Mouse (Mus musculus) small intestine, adult 2 months (tissue): ENCODE data around the gene Hoxa5. TPM values are rescaled to one million over a fixed set of nuclear protein-coding genes. Genes with fewer than 3 reads are reported as not detected.

Experiments used
- H3K27ac ChIP-seq: fragments of 200-500 bp; 2 replicates; pipeline ENCODE4 v1.5.1; 2012; ENCODE audit warnings: low read depth, low read length, control low read depth, inconsistent platforms; ENCODE audit not compliant: insufficient read depth
- H3K27me3 ChIP-seq: fragments of 200-500 bp; 2 replicates; pipeline ENCODE4 v1.6.1; 2012; ENCODE audit warnings: mild to moderate bottlenecking, moderate library complexity, low read length, inconsistent platforms; ENCODE audit not compliant: control insufficient read depth, insufficient read depth
- H3K36me3 ChIP-seq: fragments of 200-500 bp; 2 replicates; pipeline ENCODE4 v1.6.1; 2012; ENCODE audit warnings: mild to moderate bottlenecking, low read length, control low read depth, inconsistent platforms; ENCODE audit not compliant: control insufficient read depth, insufficient read depth
- H3K4me1 ChIP-seq: fragments of 200-500 bp; 2 replicates; pipeline ENCODE4 v1.6.1; 2012; ENCODE audit warnings: low read length, inconsistent platforms, mixed read lengths; ENCODE audit not compliant: control insufficient read depth, insufficient read depth, insufficient read length
- H3K4me3 ChIP-seq: fragments of 200-500 bp; 2 replicates; pipeline ENCODE4 v1.5.1; 2012; ENCODE audit warnings: low read depth, mild to moderate bottlenecking, control low read depth, inconsistent platforms, low read length, moderate library complexity
- CTCF ChIP-seq: fragments of 200-500 bp; IDR thresholded peaks from 2 replicates; pipeline ENCODE4 v1.5.1; 2012; ENCODE audit warnings: low read depth, mild to moderate bottlenecking, control low read depth, inconsistent platforms, low read length, moderate library complexity, mixed read lengths; ENCODE audit not compliant: insufficient replicate concordance, insufficient read length; ENCODE audit errors: extremely low read depth
- POLR2A ChIP-seq: fragments of 200-500 bp; IDR thresholded peaks from 2 replicates; pipeline ENCODE4 v1.6.1; 2012; ENCODE audit warnings: low read depth, mild to moderate bottlenecking, control low read depth, inconsistent platforms, low read length, moderate library complexity
- WGBS: fragments of 180-500 bp; shearing (Covaris S2); methylation state at CpG from one replicate; pipeline ENCODE4 v1.1.7; 2018; 5-methylcytosine and 5-hydroxymethylcytosine counted together
- polyA plus RNA-seq: library from polyadenylated mRNA; depleted of rRNA; stranded (reverse); fragments of >200 nt; gene quantifications from 2 replicates; pipeline ENCODE4 v1.2.3, GENCODE M21; 2012

Hoxa5 gene
- polyA plus RNA-seq, 1 experiment: 4.7 TPM

DNA sequence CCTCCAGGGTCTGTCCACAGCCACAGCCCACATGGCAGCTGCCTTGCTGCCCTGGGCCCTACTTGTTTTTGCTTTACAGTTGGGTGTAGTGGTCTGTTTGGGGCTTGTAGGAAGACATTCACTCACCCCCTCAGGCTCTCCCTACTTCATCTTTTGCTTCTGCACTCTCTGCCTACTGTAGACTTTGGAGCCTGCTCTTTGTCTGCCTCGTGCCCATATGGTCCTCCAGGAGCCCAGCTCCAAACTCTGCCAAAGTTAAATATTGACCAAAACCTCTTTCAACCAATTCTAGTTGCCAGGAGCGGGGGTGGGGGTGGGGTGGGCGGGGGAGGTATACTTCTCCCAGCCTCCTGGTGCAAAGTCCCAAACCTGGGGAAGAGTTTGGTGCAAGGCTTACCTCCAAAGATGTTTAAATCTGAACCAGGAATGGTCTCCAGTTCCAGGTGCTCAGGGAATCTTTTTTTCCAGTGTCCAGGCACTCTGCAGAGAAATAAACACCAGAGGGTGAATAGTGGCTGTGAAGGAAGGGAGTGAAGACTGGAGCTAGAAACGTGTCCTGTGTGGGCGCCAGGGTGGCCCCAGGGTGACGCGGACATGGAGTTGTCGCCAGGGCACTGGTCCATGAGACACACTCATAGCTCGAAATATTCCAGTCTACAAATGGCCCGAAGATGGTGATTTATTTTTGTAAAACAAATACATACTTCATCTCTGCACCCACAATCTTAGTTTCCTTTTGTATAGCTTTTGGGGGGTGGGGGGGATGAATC, 20.9 kb downstream of the Hoxa5 start:
- TF ChIP-seq CTCF (no peak), POLR2A (no peak)
- Histone ChIP-seq H3K4me1 (peaks cover 12% of the 10 kb centered on the region), H3K4me3 (no peak overlapping the region), H3K27me3 (peaks cover 29% of the 10 kb centered on the region), H3K27ac (peak overlapping the region; percentile 3; the same call in 1 of the 2 replicates), H3K36me3 (no peaks in the 10 kb centered on the region)
- WGBS: 15% methylated on average over 10 of the region's 10 CpGs

DNA sequence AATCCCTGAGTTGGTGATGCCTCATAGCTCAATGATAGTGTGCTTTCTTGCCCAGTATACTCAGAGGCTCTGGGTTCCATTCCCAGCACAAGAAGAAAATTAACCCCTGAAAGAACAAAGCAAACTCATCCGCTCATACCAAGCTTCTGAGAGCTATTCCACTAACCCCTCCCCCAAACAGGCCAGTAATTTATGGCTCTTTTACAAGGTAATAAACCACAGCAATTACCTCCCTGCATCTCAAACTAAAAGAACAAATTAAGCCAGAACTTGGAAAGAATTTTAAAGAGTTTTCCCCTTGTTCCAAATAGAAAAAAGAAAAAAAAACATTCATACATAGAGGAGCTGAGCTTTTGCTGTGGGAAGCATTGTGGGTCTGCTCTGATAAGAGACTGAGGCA, 21.6 kb downstream of the Hoxa5 start:
- Histone ChIP-seq H3K36me3 (no peaks in the 10 kb centered on the region), H3K4me3 (no peak overlapping the region), H3K27ac (no peak overlapping the region), H3K4me1 (peaks cover 12% of the 10 kb centered on the region), H3K27me3 (peaks cover 29% of the 10 kb centered on the region)
- 29% methylated on average over 1 of the region's 1 CpGs for WGBS
- TF ChIP-seq CTCF: no peak

DNA sequence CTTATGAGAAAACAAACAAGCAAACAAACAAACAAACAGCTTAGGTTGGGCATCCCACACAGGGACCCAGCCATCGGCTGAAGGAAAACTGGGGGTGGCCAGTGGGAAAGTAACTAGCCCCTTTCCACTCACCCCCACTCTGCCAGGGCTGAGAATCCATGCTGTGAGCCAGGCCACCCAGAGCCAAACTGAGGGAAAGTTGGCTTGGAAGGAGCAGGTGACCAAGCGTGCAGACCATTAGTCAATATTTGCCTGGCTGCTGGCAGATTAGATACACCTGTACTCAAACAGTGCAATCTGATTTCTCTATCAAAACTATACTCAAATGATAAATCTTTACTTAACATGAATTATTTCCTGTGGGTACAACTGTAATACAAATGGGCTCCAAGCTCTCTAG, 22.4 kb downstream of the Hoxa5 start:
- Histone ChIP-seq H3K36me3 (no peaks in the 10 kb centered on the region), H3K4me3 (no peak overlapping the region), H3K27me3 (peaks cover 32% of the 10 kb centered on the region), H3K4me1 (peaks cover 12% of the 10 kb centered on the region), H3K27ac (no peak overlapping the region)
- TF ChIP-seq CTCF: no peak
- no peak for TF ChIP-seq POLR2A
- 36% methylated on average over 2 of the region's 2 CpGs for WGBS

DNA sequence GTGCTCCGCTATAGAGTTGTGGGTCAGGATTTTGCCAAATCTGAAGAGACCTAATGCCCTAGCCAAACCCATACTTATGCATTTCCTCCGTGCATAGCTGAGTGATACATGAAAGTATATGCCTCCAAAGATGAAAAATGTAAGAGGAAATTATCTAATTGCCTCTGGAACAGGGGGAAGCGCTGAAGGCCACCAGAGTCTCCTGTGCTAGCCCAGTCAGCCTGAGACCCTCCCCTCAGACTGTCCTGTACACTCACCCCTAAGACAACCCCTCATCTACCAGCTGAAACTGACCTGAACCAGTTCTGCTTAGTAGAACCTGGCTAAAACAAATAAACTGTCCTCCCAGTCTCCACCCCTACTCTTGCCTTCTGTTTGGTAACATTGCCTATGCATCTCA, 23.7 kb downstream of the Hoxa5 start:
- TF ChIP-seq CTCF: no peak
- TF ChIP-seq POLR2A: no peak
- 79% methylated on average over 3 of the region's 3 CpGs for whole genome bisulfite sequencing
- Histone ChIP-seq H3K4me3 (no peak overlapping the region), H3K27ac (peak overlapping the region; percentile 46), H3K36me3 (no peaks in the 10 kb centered on the region), H3K4me1 (peaks cover 12% of the 10 kb centered on the region), H3K27me3 (peaks cover 28% of the 10 kb centered on the region)

DNA sequence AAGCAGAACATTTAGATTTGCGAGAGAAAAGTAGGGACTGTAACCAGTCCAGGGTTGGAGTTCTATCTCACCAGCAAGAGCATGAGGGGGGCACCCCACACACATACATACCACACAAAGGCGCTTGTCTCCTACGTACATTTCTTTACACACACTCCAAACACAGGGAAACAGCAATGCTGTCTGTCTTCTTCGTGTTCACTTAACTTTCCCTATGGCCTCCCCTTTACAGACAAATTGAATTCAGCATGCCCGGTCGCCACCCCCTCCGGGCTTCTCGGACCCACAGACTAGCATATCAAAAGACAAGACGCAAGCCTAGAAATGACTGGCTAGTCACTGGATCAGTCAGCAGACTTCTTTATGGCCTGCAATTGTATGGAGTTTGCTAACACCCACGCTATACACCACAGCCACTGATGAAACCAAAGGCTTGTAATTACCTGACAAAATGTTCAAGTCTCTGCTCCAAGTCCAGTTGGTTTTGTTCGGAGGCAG, 24.1 kb downstream of the Hoxa5 start:
- peak overlapping the region; percentile 32; the same call in 1 of the 2 replicates for H3K4me3 ChIP-seq
- peaks cover 28% of the 10 kb centered on the region for H3K27me3 ChIP-seq
- 80% methylated on average over 11 of the region's 11 CpGs for WGBS
- H3K36me3 ChIP-seq: no peaks in the 10 kb centered on the region
- H3K27ac ChIP-seq: peak overlapping the region; percentile 46; the same call in 1 of the 2 replicates
- TF ChIP-seq CTCF (no peak), POLR2A (no peak)
- peaks cover 12% of the 10 kb centered on the region for H3K4me1 ChIP-seq

DNA sequence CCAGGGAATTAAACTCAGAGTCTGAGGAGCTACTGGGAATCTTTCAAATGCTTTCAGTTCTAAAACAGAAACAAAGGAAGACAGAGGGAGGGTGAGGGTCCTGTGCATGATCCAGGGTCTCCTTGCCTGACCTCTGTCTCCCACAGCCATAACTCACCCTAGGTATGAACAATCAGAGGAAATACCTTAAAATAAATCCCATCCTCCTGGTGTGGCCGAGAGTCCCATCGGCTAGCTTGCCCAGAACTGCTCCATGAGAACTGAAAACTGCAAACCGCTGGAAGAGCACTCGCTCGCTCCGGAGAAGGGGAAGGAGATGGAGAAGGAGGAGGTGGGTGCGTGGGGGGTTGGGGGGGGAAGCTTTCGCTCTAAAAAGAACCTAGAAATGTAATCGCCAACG, 24.7 kb downstream of the Hoxa5 start:
- Histone ChIP-seq H3K4me3 (peak overlapping the region; percentile 48), H3K27ac (peak overlapping the region; percentile 69)
- WGBS: 61% methylated on average over 10 of the region's 10 CpGs

DNA sequence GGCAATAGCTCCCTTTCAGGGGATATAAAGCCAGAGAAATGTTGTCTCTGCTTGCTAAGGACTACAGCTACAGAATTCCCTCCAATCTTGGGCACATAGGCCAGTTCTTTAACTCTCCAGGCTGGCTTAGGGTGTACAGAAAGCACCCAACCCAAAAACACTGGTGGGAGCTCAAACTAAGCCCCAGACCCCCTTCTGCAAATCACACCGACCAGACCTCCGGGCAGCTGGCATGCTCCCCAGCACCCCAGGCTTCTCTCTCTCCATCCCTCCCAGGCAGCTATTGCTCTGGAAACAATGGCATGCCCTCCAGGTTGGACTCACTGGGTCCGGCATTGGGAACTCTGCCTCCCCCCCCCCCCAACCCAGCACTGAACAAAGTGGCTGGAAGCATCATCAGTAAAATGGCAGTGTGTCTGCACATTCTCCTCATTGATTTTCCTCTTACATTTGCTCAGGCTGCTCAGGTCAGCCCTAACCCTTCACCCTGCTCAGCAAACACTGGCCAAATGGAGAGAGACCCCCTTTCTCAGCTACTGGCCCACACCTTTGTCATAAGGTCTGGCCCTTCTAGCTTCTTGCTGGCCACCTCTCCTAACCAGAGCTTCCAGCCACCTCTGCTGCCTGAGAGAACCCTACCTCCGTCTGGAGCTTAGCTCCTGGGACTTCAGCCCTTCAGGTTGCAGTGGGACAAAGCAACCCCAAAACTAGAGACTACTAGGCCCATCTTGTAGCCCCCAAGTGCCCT, 25.3 kb downstream of the Hoxa5 start:
- peak overlapping the region; percentile 69 for H3K27ac ChIP-seq
- 62% methylated on average over 4 of the region's 4 CpGs for WGBS
- peaks cover 8% of the 10 kb centered on the region for H3K4me1 ChIP-seq
- H3K36me3 ChIP-seq: no peaks in the 10 kb centered on the region
- peak overlapping the region; percentile 48 for H3K4me3 ChIP-seq
- TF ChIP-seq POLR2A (no peak), CTCF (no peak)
- H3K27me3 ChIP-seq: peaks cover 27% of the 10 kb centered on the region

More for the DNA sequence above, 24.7 kb downstream of the Hoxa5 start:
- H3K36me3 ChIP-seq: no peaks in the 10 kb centered on the region
- peaks cover 11% of the 10 kb centered on the region for H3K4me1 ChIP-seq
- peaks cover 31% of the 10 kb centered on the region for H3K27me3 ChIP-seq
- no peak for TF ChIP-seq POLR2A
- TF ChIP-seq CTCF: no peak
